Comparison of ENCODE assay signal across 15 mouse cellular contexts in the genomic region with DNA sequence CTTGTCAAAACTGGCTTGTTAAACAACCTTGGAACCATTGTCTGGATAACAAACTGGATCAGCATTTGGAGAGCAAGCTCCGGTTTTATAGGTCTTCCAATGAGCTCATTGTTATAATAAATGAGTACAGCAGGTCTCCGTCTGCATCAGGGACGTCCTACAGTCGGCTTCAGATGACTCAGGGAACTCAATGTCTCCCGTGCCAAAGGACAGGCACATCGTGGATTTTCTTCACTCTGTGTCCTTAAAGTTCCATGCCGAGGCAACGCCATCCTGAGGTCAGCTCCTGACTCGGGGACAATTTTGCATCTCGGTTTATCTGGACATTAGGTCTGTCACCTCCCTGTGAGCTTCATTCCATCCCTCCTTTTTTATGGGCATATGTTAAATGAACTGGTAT.
DNase-seq lines count a peak whose midpoint lies in the region.
"Had no signal": no experiment of that assay in that cellular context is flagged by ENCODE, and none has a peak within 500 bp of the region (broad histone marks: within the 10 kb centered on the region; RNA-seq: fewer than 3 reads in every experiment).

No protein-coding gene starts in this region.

- DNase-seq in adrenal gland, adult (ENCODE audit: inconsistent age in 2 of 2, low spot score in 1 of 2): peak; percentile 72 to 84
- DNase-seq in adrenal gland, postnatal 4 days (ENCODE audit: low spot score in 2 of 2): no peak
- DNase-seq in R1 (ENCODE audit: low read depth, low spot score): peak; percentile 5
- DNase-seq in adrenal gland, adult 2 months: peak; percentile 51
- DNase-seq in adrenal gland, postnatal 14 days: peak; percentile 57
- no peak for DNase-seq in cerebellum, postnatal 25 days
- no peak for DNase-seq in spleen, postnatal 36 days (ENCODE audit: low spot score in 2 of 2)
- DNase-seq in kidney, postnatal 10 days: no peak
- DNase-seq: cerebellum, adult 11 months; cerebellum, adult 2 months; cerebellum, adult 9-11 months; cerebellum, postnatal 36 days; gastrocnemius, adult 2 months; gastrocnemius, postnatal 14 days; heart, adult 11 months had no signal

Comparison
In these comparisons a context has a peak if more than half of its experiments do, and no peak if none do; other contexts are left out.
1. DNase-seq: peak in adrenal gland, adult (2 of 2), R1 (single experiment), adrenal gland, adult 2 months (single experiment) and adrenal gland, postnatal 14 days (single experiment); none in adrenal gland, postnatal 4 days (0 of 2), cerebellum, postnatal 25 days (0 of 2), spleen, postnatal 36 days (0 of 2) and kidney, postnatal 10 days (single experiment).